Mouse (Mus musculus) C2C12 (cell line): ENCODE data around the gene Oxsm.

Experiments
- CEBPB ChIP-seq: IDR thresholded peaks from one replicate; pipeline ENCODE4 v1.6.1; 2011; ENCODE audit warnings: low read depth, mild to moderate bottlenecking, control low read depth, moderate library complexity
- CTCF ChIP-seq: IDR thresholded peaks from one replicate; pipeline ENCODE4 v1.5.1; 2011; ENCODE audit not compliant: control insufficient read depth, insufficient read depth, insufficient read length
- FOSL1 ChIP-seq: IDR thresholded peaks from one replicate; pipeline ENCODE4 v1.8.0; 2011; ENCODE audit warnings: mild to moderate bottlenecking, low read length; ENCODE audit not compliant: poor library complexity, insufficient read depth, severe bottlenecking
- MAX ChIP-seq: IDR thresholded peaks from one replicate; pipeline ENCODE4 v1.6.1; 2011; ENCODE audit warnings: mild to moderate bottlenecking, control low read depth
- MYOG ChIP-seq: IDR thresholded peaks from one replicate; pipeline ENCODE4 v1.6.1; 2011; ENCODE audit not compliant: control insufficient read depth, insufficient read length; ENCODE audit errors: extremely low read depth

DNA sequence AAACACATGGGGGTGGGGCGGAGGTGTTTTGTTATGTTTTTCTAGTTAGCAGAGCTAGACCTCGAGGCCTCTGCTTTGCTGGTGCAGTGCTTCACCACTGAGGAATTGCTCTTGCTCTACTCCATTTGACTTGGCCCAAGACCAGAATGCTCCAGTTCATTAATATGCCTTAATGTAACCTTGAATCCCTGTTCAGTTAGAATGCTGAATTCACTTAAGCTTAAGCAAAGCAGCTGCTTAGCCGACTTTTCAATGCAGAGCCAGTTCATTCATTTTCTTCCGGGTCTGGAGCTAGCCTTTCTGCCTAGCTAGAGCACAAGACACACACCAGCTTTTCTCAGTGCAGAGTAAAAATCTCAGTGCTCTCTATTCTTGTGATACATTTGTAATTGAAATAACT, 29.6 kb upstream of the Oxsm start:
- TF ChIP-seq MAX (no peak), CEBPB (no peak), CTCF (no peak), FOSL1 (no peak), MYOG (no peak)
